Mouse (Mus musculus) heart, embryonic 13.5 days (tissue): Measurements from ENCODE around the gene Cyth3. TPM values are rescaled to one million over a fixed set of nuclear protein-coding genes. Genes with fewer than 3 reads are reported as not detected.

Experiments
- ATAC-seq: fragments of 200-750 bp; cut with Nextera tagmentation; 2 replicates; pipeline ENCODE4 v1.8.0; 2017; ENCODE audit warnings: moderate TSS enrichment; ENCODE audit not compliant: insufficient number of reproducible peaks, low FRiP score, low TSS enrichment; ENCODE audit errors: extremely low read depth
- H3K27ac ChIP-seq: fragments of 300-500 bp; sonication (generic); replicated peaks from 2 replicates; pipeline ENCODE4 v1.5.1; 2015; ENCODE audit warnings: moderate library complexity, mild to moderate bottlenecking, inconsistent platforms
- H3K27me3 ChIP-seq: fragments of 300-500 bp; sonication (generic); replicated peaks from 2 replicates; pipeline ENCODE4 v1.6.1; 2015; ENCODE audit warnings: mild to moderate bottlenecking, inconsistent platforms
- H3K36me3 ChIP-seq: fragments of 300-500 bp; sonication (generic); 2 replicates; pipeline ENCODE4 v1.6.1; 2015; ENCODE audit warnings: mild to moderate bottlenecking, inconsistent platforms
- H3K4me1 ChIP-seq: fragments of 300-500 bp; sonication (generic); 2 replicates; pipeline ENCODE4 v1.6.1; 2015; ENCODE audit warnings: inconsistent platforms
- H3K4me2 ChIP-seq: fragments of 300-500 bp; sonication (generic); 2 replicates; pipeline ENCODE4 v1.6.1; 2015; ENCODE audit warnings: inconsistent platforms, mild to moderate bottlenecking, moderate library complexity
- H3K4me3 ChIP-seq: fragments of 300-500 bp; sonication (generic); 2 replicates; pipeline ENCODE4 v1.5.1; 2015; ENCODE audit warnings: moderate library complexity, mild to moderate bottlenecking, inconsistent platforms
- H3K9ac ChIP-seq: fragments of 300-500 bp; sonication (generic); 2 replicates; pipeline ENCODE4 v1.6.1; 2015; ENCODE audit warnings: inconsistent platforms, mild to moderate bottlenecking, moderate library complexity
- H3K9me3 ChIP-seq: fragments of 300-500 bp; sonication (generic); 2 replicates; pipeline ENCODE4 v1.6.1; 2016; ENCODE audit warnings: inconsistent platforms
- WGBS: fragments of 180-500 bp; shearing (Covaris S2); methylation state at CpG from one replicate; pipeline ENCODE4 v1.1.7; 2015; ENCODE audit warnings: mixed read lengths; 5-methylcytosine and 5-hydroxymethylcytosine counted together
- polyA plus RNA-seq: library from polyadenylated mRNA; unstranded; fragments of >200 nt; fragmentation: Nextera tagmentation; extraction: Ambion mirVana; gene quantifications from 2 replicates; pipeline ENCODE4 v1.2.1, GENCODE M21; 2015

The Cyth3 gene
- 36.8 and 41.4 TPM in 2 replicates for polyA plus RNA-seq

GRCm38 (mm10) chr5:143621893-143622622 lies at the start of gene Cyth3:
Cyth3 (plus strand) TSS chr5:143622447.
- peak within 1 kb of the TSS; percentile 85 for H3K4me3 ChIP-seq
- H3K36me3 ChIP-seq, result no peaks in the 10 kb centered on the region
- no peaks in the 10 kb centered on the region for H3K27me3 ChIP-seq
- peak within 1 kb of the TSS; percentile 86 for H3K27ac ChIP-seq
- WGBS, result 6% methylated on average over 46 of the region's 46 CpGs
- H3K9me3 ChIP-seq, result no peaks in the 10 kb centered on the region
- peak; percentile 88 for ATAC-seq
- peak within 1 kb of the TSS; percentile 89 for H3K4me2 ChIP-seq
- peak within 1 kb of the TSS; percentile 95 for H3K9ac ChIP-seq
- peaks cover 76% of the 10 kb centered on the region for H3K4me1 ChIP-seq

GRCm38 (mm10) chr5:143573067-143573466 lies 49.2 kb upstream of the Cyth3 start:
- Histone ChIP-seq H3K4me3 (no peak overlapping the region), H3K4me1 (peaks cover 19% of the 10 kb centered on the region), H3K27me3 (no peaks in the 10 kb centered on the region), H3K36me3 (no peaks in the 10 kb centered on the region), H3K9ac (no peak overlapping the region), H3K9me3 (no peaks in the 10 kb centered on the region), H3K27ac (no peak overlapping the region), H3K4me2 (no peak overlapping the region)
- 86% methylated on average over 4 of the region's 4 CpGs for WGBS
- no peak for ATAC-seq

GRCm38 (mm10) chr5:143574261-143575178 lies 47.7 kb upstream of the Cyth3 start:
- no peaks in the 10 kb centered on the region for H3K27me3 ChIP-seq
- no peak for ATAC-seq
- no peaks in the 10 kb centered on the region for H3K9me3 ChIP-seq
- H3K4me3 ChIP-seq, result no peak overlapping the region
- no peaks in the 10 kb centered on the region for H3K36me3 ChIP-seq
- 66% methylated on average over 19 of the region's 19 CpGs for WGBS
- H3K27ac ChIP-seq, result 0 out of 2 replicates have a peak overlapping the region, but pooled peaks have one; percentile 31
- no peak overlapping the region for H3K4me2 ChIP-seq
- no peak overlapping the region for H3K9ac ChIP-seq
- peaks cover 19% of the 10 kb centered on the region for H3K4me1 ChIP-seq

GRCm38 (mm10) chr5:143579537-143580203 lies 42.6 kb upstream of the Cyth3 start:
- H3K9me3 ChIP-seq, result peaks cover 4% of the 10 kb centered on the region; the same call in 1 of the 2 replicates
- H3K9ac ChIP-seq, result no peak overlapping the region
- WGBS, result 66% methylated on average over 10 of the region's 10 CpGs
- no peak overlapping the region for H3K27ac ChIP-seq
- peaks cover 10% of the 10 kb centered on the region; the same call in 1 of the 2 replicates for H3K4me1 ChIP-seq
- no peaks in the 10 kb centered on the region for H3K36me3 ChIP-seq
- H3K4me3 ChIP-seq, result no peak overlapping the region
- no peak overlapping the region for H3K4me2 ChIP-seq
- no peak for ATAC-seq
- H3K27me3 ChIP-seq, result no peaks in the 10 kb centered on the region

GRCm38 (mm10) chr5:143580982-143581381 lies 41.3 kb upstream of the Cyth3 start:
- Histone ChIP-seq H3K4me1 (peaks cover 22% of the 10 kb centered on the region; the same call in 1 of the 2 replicates), H3K4me2 (no peak overlapping the region), H3K4me3 (no peak overlapping the region), H3K9ac (no peak overlapping the region), H3K27ac (no peak overlapping the region), H3K9me3 (peaks cover 4% of the 10 kb centered on the region; the same call in 1 of the 2 replicates), H3K36me3 (no peaks in the 10 kb centered on the region), H3K27me3 (no peaks in the 10 kb centered on the region)
- no peak for ATAC-seq
- 91% methylated on average over 2 of the region's 2 CpGs for WGBS

- no peaks in the 10 kb centered on the region for H3K27me3 ChIP-seq
- no peak overlapping the region; the same call in 1 of the 2 replicates for H3K27ac ChIP-seq
- H3K9me3 ChIP-seq, result peaks cover 4% of the 10 kb centered on the region; the same call in 1 of the 2 replicates
- 54% methylated on average over 8 of the region's 8 CpGs for WGBS
- H3K9ac ChIP-seq, result no peak overlapping the region
- H3K36me3 ChIP-seq, result no peaks in the 10 kb centered on the region
- no peak for ATAC-seq
- H3K4me2 ChIP-seq, result no peak overlapping the region
- H3K4me1 ChIP-seq, result peaks cover 22% of the 10 kb centered on the region; the same call in 1 of the 2 replicates
- H3K4me3 ChIP-seq, result no peak overlapping the region
Observed at GRCm38 (mm10) chr5:143581874-143582273, 40.4 kb upstream of the Cyth3 start.

GRCm38 (mm10) chr5:143583081-143583480 lies 39.2 kb upstream of the Cyth3 start:
- Histone ChIP-seq H3K27me3 (no peaks in the 10 kb centered on the region), H3K4me3 (no peak overlapping the region), H3K9me3 (peaks cover 4% of the 10 kb centered on the region; the same call in 1 of the 2 replicates), H3K4me1 (peaks cover 22% of the 10 kb centered on the region; the same call in 1 of the 2 replicates), H3K36me3 (no peaks in the 10 kb centered on the region), H3K4me2 (no peak overlapping the region), H3K9ac (no peak overlapping the region), H3K27ac (no peak overlapping the region)
- ATAC-seq, result no peak
- 87% methylated on average over 10 of the region's 10 CpGs for WGBS

- Histone ChIP-seq H3K36me3 (no peaks in the 10 kb centered on the region), H3K4me3 (no peak overlapping the region), H3K9ac (no peak overlapping the region), H3K4me1 (peaks cover 34% of the 10 kb centered on the region), H3K9me3 (peaks cover 4% of the 10 kb centered on the region; the same call in 1 of the 2 replicates), H3K27me3 (no peaks in the 10 kb centered on the region), H3K4me2 (no peak overlapping the region), H3K27ac (peak overlapping the region; percentile 12; the same call in 1 of the 2 replicates)
- 63% methylated on average over 5 of the region's 5 CpGs for WGBS
- no peak for ATAC-seq
Observed at GRCm38 (mm10) chr5:143584982-143585381, 37.3 kb upstream of the Cyth3 start.

- H3K9ac ChIP-seq, result no peak overlapping the region
- peaks cover 4% of the 10 kb centered on the region; the same call in 1 of the 2 replicates for H3K9me3 ChIP-seq
- H3K36me3 ChIP-seq, result no peaks in the 10 kb centered on the region
- ATAC-seq, result no peak
- no peak overlapping the region for H3K4me3 ChIP-seq
- no peak overlapping the region for H3K27ac ChIP-seq
- H3K4me2 ChIP-seq, result no peak overlapping the region
- WGBS, result 79% methylated on average over 8 of the region's 8 CpGs
- H3K4me1 ChIP-seq, result peaks cover 33% of the 10 kb centered on the region
- H3K27me3 ChIP-seq, result no peaks in the 10 kb centered on the region
Observed at GRCm38 (mm10) chr5:143586386-143586785, 35.9 kb upstream of the Cyth3 start.

- H3K27ac ChIP-seq, result peak overlapping the region; percentile 77
- peak overlapping the region; percentile 56; the same call in 1 of the 2 replicates for H3K9ac ChIP-seq
- 0 out of 2 replicates have a peak overlapping the region, but pooled peaks have one; percentile 5 for H3K4me3 ChIP-seq
- H3K4me1 ChIP-seq, result peaks cover 38% of the 10 kb centered on the region
- no peaks in the 10 kb centered on the region for H3K9me3 ChIP-seq
- H3K27me3 ChIP-seq, result no peaks in the 10 kb centered on the region
- 12% methylated on average over 17 of the region's 17 CpGs for WGBS
- no peak for ATAC-seq
- peak overlapping the region; percentile 44 for H3K4me2 ChIP-seq
- no peaks in the 10 kb centered on the region for H3K36me3 ChIP-seq
Observed at GRCm38 (mm10) chr5:143589108-143589507, 33.1 kb upstream of the Cyth3 start.
